Mouse (Mus musculus) midbrain, embryonic 15.5 days (tissue): Measurements from ENCODE around the gene Ndnf. TPM values are rescaled to one million over a fixed set of nuclear protein-coding genes. Genes with fewer than 3 reads are reported as not detected.

Experiments
- ATAC-seq: fragments of 200-750 bp; cut with Nextera tagmentation; replicated peaks from 2 replicates; pipeline ENCODE4 v1.8.0; 2017; ENCODE audit warnings: moderate TSS enrichment
- H3K27ac ChIP-seq: fragments of 300-500 bp; sonication (generic); 2 replicates; pipeline ENCODE4 v1.5.1; 2015; ENCODE audit warnings: mild to moderate bottlenecking, inconsistent platforms
- H3K27me3 ChIP-seq: fragments of 300-500 bp; sonication (generic); replicated peaks from 2 replicates; pipeline ENCODE4 v1.6.1; 2015; ENCODE audit warnings: inconsistent platforms
- H3K36me3 ChIP-seq: fragments of 300-500 bp; sonication (generic); replicated peaks from 2 replicates; pipeline ENCODE4 v1.6.1; 2015; ENCODE audit warnings: inconsistent platforms
- H3K4me1 ChIP-seq: fragments of 300-500 bp; sonication (generic); 2 replicates; pipeline ENCODE4 v1.6.1; 2015; ENCODE audit warnings: inconsistent platforms
- H3K4me2 ChIP-seq: fragments of 300-500 bp; sonication (generic); 2 replicates; pipeline ENCODE4 v1.6.1; 2015; ENCODE audit warnings: inconsistent platforms, mild to moderate bottlenecking, moderate library complexity
- H3K4me3 ChIP-seq: fragments of 300-500 bp; sonication (generic); 2 replicates; pipeline ENCODE4 v1.5.1; 2015; ENCODE audit warnings: mild to moderate bottlenecking, inconsistent platforms
- H3K9ac ChIP-seq: fragments of 300-500 bp; sonication (generic); 2 replicates; pipeline ENCODE4 v1.6.1; 2015; ENCODE audit warnings: mild to moderate bottlenecking, inconsistent platforms
- H3K9me3 ChIP-seq: fragments of 300-500 bp; sonication (generic); 2 replicates; pipeline ENCODE4 v1.6.1; 2016; ENCODE audit warnings: inconsistent platforms
- WGBS: fragments of 180-500 bp; shearing (Covaris S2); methylation state at CpG from one replicate; pipeline ENCODE4 v1.1.7; 2015; ENCODE audit warnings: mixed read lengths; 5-methylcytosine and 5-hydroxymethylcytosine counted together
- polyA plus RNA-seq: library from polyadenylated mRNA; unstranded; fragments of >200 nt; fragmentation: Nextera tagmentation; extraction: Ambion mirVana; gene quantifications from 2 replicates; pipeline ENCODE4 v1.2.1, GENCODE M21; 2015

The Ndnf gene
- polyA plus RNA-seq, 1 experiment from 2014 or later, result 4.2 TPM

DNA sequence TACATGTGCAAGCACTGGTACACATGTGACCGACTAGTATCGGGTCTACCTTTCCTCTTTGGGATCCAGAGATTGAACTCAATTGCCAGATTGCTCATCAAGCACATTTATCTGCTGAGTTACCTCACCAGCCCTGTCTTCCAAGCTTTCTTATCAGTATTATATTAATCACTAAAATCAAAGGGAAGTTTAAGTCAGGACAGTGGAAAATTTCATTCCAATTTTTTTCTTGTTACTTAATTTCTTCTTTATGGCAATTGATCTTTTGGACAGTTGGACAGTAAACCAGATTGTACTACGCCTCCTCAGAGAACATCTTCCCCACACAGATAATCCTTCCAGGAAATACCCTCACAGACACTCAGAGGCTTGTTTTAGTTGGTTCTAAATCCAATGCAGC is 88.7 kb downstream of the Ndnf start:
- Histone ChIP-seq H3K4me3 (no peak overlapping the region), H3K9ac (no peak overlapping the region), H3K9me3 (no peaks in the 10 kb centered on the region), H3K27me3 (no peaks in the 10 kb centered on the region), H3K4me2 (no peak overlapping the region), H3K4me1 (no peaks in the 10 kb centered on the region), H3K36me3 (no peaks in the 10 kb centered on the region), H3K27ac (no peak overlapping the region)
- ATAC-seq, result no peak
- 93% methylated on average over 3 of the region's 3 CpGs for WGBS

Other genes starting within 250 kb of the Ndnf start
- not detected in 2 replicates for gene Tnip3, start 146.3 kb upstream of the Ndnf start, polyA plus RNA-seq
- 5.2 and 5.5 TPM in 2 replicates for gene Prdm5, start 107.4 kb downstream of the Ndnf start, polyA plus RNA-seq